Mouse (Mus musculus) intestine, postnatal 0 days (tissue): ENCODE measurements around the gene Kcnb1. TPM values are rescaled to one million over a fixed set of nuclear protein-coding genes. Genes with fewer than 3 reads are reported as not detected.

Experiments used
- ATAC-seq: fragments of 200-750 bp; cut with Nextera tagmentation; 2 replicates; pipeline ENCODE4 v1.8.0; 2017; ENCODE audit warnings: mild to moderate bottlenecking, moderate TSS enrichment, moderate library complexity
- H3K27ac ChIP-seq: fragments of 300-500 bp; sonication (generic); 2 replicates; pipeline ENCODE4 v1.5.1; 2014; ENCODE audit warnings: mild to moderate bottlenecking, low read depth, low read length, moderate library complexity
- H3K27me3 ChIP-seq: fragments of 300-500 bp; sonication (generic); replicated peaks from 2 replicates; pipeline ENCODE4 v1.6.1; 2014; ENCODE audit warnings: low read length, mixed read lengths; ENCODE audit not compliant: control insufficient read depth, insufficient read depth
- H3K36me3 ChIP-seq: fragments of 300-500 bp; sonication (generic); 2 replicates; pipeline ENCODE4 v1.6.1; 2014; ENCODE audit warnings: mild to moderate bottlenecking, moderate library complexity; ENCODE audit not compliant: control insufficient read depth, insufficient read depth
- H3K4me1 ChIP-seq: fragments of 300-500 bp; sonication (generic); replicated peaks from 2 replicates; pipeline ENCODE4 v1.6.1; 2014; ENCODE audit warnings: antibody characterized with exemption, low read length, mixed read lengths; ENCODE audit not compliant: control insufficient read depth, insufficient read depth
- H3K4me2 ChIP-seq: fragments of 300-500 bp; sonication (generic); replicated peaks from 2 replicates; pipeline ENCODE4 v1.6.1; 2014; ENCODE audit warnings: low read depth, mild to moderate bottlenecking, moderate library complexity
- H3K4me3 ChIP-seq: fragments of 300-500 bp; sonication (generic); 2 replicates; pipeline ENCODE4 v1.5.1; 2014; ENCODE audit warnings: low read depth, low read length
- H3K9ac ChIP-seq: fragments of 300-500 bp; sonication (generic); 2 replicates; pipeline ENCODE4 v1.6.1; 2014; ENCODE audit warnings: mild to moderate bottlenecking, low read depth, low read length
- H3K9me3 ChIP-seq: fragments of 300-500 bp; sonication (generic); 2 replicates; pipeline ENCODE4 v1.6.1; 2016; ENCODE audit warnings: mixed run types; ENCODE audit not compliant: control insufficient read depth
- CTCF ChIP-seq: sonication (generic); IDR thresholded peaks from 2 replicates; pipeline ENCODE4 v1.5.1; 2016; ENCODE audit warnings: low read depth, mild to moderate bottlenecking, control low read depth, antibody characterized with exemption, moderate library complexity
- WGBS: fragments of 180-500 bp; shearing (Covaris S2); extraction: QIAGEN DNeasy Blood & Tissue Kit; methylation state at CpG from one replicate; pipeline ENCODE4 v1.1.7; 2014; 5-methylcytosine and 5-hydroxymethylcytosine counted together
- polyA plus RNA-seq: library from polyadenylated mRNA; unstranded; fragments of >200 nt; fragmentation: Nextera tagmentation; extraction: Ambion mirVana; gene quantifications from 2 replicates; pipeline ENCODE4 v1.2.1, GENCODE M21; 2015

The Kcnb1 gene
- polyA plus RNA-seq, 1 experiment from 2014 or later = 1.1 TPM

DNA sequence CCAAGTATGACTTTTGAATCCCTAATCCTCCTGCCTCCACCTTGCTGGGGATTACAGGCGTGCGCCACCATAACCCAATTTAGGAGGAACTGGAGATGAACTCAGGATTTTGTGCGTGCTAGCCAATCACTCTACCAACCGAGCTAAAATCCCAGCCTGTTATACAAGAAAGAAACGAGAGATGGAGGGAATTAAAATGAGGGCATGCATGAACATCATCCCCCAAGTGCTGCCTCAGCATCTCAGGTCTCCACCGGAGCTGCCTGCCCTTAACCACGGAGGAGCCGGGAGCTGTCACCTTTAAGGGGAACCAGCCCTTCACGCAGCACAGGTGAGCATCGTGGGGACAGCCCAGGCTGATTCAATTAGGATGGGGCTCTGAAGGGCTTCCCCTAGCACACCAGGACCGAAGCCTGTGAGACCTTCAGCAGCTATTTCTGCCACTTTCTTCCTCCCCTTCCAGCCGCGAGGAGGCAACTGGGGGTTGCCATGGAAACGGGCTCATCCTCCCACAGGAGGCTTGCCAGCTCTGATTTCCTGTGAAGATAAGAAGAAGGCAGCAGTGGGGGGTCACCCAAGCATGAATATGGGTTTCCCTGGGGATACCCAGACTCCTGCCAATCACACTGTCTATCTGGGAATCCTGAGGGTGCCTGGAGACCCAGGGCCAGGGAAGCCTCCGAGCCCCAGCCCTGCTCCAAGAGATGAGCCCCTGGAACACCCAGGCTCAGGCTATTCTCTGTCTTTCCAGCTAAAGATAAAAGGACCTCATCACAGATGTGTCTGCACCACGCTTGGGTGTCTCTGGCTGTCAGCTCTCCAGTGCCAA, 11.7 kb upstream of the Kcnb1 start:
- WGBS = 47% methylated on average over 16 of the region's 16 CpGs
- Histone ChIP-seq H3K4me3 (no peak overlapping the region), H3K9ac (no peak overlapping the region), H3K4me1 (no peaks in the 10 kb centered on the region), H3K36me3 (no peaks in the 10 kb centered on the region), H3K9me3 (no peaks in the 10 kb centered on the region), H3K27me3 (no peaks in the 10 kb centered on the region), H3K4me2 (no peak overlapping the region), H3K27ac (no peak overlapping the region)
- ATAC-seq = no peak
- TF ChIP-seq CTCF = no peak

DNA sequence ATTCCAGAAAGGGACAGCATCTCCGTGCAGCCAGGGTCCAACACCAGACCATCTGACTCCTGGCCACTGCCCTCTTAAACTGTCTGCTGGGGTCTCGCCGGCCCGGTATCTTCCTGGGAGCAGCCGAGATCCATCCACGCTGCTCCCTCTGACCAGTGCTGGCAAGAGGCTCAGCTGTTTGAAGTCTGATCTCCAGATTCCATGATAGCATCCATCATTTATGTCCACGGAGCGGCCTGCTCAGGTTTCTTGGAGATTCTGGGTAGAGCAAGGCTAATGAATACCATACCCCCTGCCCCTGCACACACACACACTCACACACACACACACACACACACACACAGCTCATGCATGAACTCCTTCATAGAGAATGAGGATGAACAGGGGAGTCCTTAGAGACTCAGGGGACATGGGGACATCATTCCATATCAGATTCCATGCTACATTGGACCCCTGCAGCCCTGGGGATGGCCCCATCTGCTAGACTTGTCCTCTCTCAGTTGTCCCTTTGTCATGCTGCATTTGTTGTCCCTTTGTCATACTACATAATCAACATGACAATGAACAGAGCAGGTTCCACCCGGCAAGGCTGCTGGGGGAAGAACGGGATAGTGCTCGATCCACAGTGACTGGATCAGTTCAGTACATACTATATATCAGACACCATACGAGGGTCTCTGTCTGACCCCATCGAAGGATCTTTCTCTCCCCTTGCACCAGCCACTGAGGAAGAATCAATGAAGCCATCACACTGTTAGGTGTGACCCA, 8.9 kb upstream of the Kcnb1 start:
- no peak for ATAC-seq
- Histone ChIP-seq H3K9ac (no peak overlapping the region), H3K4me2 (no peak overlapping the region), H3K36me3 (no peaks in the 10 kb centered on the region), H3K27ac (no peak overlapping the region), H3K27me3 (no peaks in the 10 kb centered on the region), H3K4me3 (no peak overlapping the region), H3K4me1 (no peaks in the 10 kb centered on the region), H3K9me3 (no peaks in the 10 kb centered on the region)
- WGBS = 51% methylated on average over 13 of the region's 13 CpGs
- TF ChIP-seq CTCF = no peak

DNA sequence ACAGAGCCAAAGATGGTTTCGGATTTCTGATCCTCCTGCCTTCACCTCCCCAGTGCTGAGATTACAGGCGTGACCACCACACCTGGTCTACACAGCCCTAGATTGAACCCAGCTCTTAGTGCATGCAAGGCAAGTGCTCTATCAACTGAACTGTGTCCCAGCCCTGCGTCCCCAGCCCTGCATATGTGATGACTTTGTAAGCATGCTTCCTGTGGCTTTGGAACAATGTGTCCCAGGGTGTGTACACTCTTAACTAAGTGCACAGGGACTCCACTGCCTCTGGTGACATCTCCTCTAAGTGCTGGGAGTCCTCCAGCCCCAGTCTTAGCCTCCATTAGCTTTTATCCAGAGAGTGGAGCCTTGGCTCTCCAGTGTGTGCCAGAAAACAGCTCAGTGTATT, 3.4 kb upstream of the Kcnb1 start:
- Histone ChIP-seq H3K9ac (no peak overlapping the region), H3K4me3 (no peak overlapping the region), H3K27ac (no peak overlapping the region), H3K4me1 (no peaks in the 10 kb centered on the region; the same call in 1 of the 2 replicates), H3K36me3 (no peaks in the 10 kb centered on the region), H3K9me3 (no peaks in the 10 kb centered on the region), H3K27me3 (peaks cover 17% of the 10 kb centered on the region), H3K4me2 (no peak overlapping the region)
- no peak for TF ChIP-seq CTCF
- WGBS = 73% methylated on average over 3 of the region's 3 CpGs
- ATAC-seq = no peak

- no peak overlapping the region for H3K27ac ChIP-seq
- TF ChIP-seq CTCF = no peak
- WGBS = 2% methylated on average over 40 of the region's 91 CpGs
Measured at GRCm38 (mm10) chr2:167189291-167190075, 472 bp downstream of the Kcnb1 start.

DNA sequence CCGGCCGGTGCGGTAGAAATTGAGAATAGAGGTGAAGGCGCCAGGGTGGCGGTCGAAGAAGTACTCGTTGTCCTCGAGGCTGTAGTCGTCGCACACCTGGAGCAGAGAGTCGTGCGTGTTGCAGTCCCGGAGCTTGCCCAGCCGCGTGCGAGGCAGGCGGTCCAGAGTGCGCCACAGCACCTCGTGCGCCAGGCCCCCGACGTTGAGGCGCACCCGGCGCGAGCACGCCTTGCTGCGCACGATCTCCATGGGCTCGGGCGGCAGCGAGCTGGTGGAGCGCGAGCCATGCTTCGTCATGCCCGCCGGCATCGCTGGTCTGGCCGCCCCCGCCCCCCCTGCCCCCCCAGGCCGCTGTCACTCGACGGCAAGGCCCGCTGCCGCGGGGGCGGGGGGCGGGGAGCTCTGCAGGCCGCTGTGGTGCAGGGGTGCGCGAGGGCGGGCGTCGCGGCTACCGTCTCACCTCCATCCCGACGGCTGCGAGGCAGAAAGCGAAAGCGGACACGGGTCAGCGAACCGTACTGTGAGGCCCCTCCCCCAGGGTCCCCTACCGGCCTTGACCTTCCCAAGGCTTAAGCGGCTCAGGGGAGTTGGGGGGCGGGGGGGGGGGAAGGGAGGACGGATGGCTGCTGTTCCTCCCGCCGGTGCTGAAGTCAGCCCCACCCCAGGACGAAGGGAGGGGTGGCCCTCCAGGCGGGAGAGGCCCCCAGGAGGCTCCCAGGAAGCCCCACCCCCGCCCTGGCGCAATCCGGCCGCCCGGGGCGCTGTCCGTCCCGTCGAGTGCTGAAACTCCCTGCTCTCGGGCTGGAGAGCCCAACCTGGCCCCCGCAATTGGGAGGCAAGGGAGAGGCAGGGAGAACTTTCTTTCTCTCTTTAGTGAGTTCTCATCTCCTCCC, 1.4 kb downstream of the Kcnb1 start:
- 13% methylated on average over 67 of the region's 83 CpGs for WGBS
- peak; percentile 53 for TF ChIP-seq CTCF
- peaks cover 26% of the 10 kb centered on the region for H3K27me3 ChIP-seq
- no peaks in the 10 kb centered on the region for H3K36me3 ChIP-seq
- H3K27ac ChIP-seq = no peak overlapping the region
- peak; percentile 75 for ATAC-seq
- no peaks in the 10 kb centered on the region for H3K9me3 ChIP-seq
- H3K9ac ChIP-seq = 0 out of 2 replicates have a peak overlapping the region, but pooled peaks have one; percentile 1
- H3K4me2 ChIP-seq = peak overlapping the region; percentile 76
- no peaks in the 10 kb centered on the region; the same call in 1 of the 2 replicates for H3K4me1 ChIP-seq
- H3K4me3 ChIP-seq = peak overlapping the region; percentile 45

More at GRCm38 (mm10) chr2:167189291-167190075, 472 bp downstream of the Kcnb1 start:
- H3K36me3 ChIP-seq = no peaks in the 10 kb centered on the region
- peaks cover 26% of the 10 kb centered on the region for H3K27me3 ChIP-seq
- H3K4me1 ChIP-seq = no peaks in the 10 kb centered on the region; the same call in 1 of the 2 replicates
- H3K4me2 ChIP-seq = peak overlapping the region; percentile 76
- H3K4me3 ChIP-seq = peak overlapping the region; percentile 45
- peak; percentile 21; the same call in 1 of the 2 replicates for ATAC-seq
- peak overlapping the region; percentile 42; the same call in 1 of the 2 replicates for H3K9ac ChIP-seq
- H3K9me3 ChIP-seq = no peaks in the 10 kb centered on the region
